In genomic region chr12:84774376-84774775, GRCm38 (mm10) we compare ENCODE assay signal across 9 mouse cellular contexts. TPM values are rescaled to one million over a fixed set of nuclear protein-coding genes. Genes with fewer than 3 reads are reported as not detected.
A peak's percentile ranks its signal among the peaks of the same experiment; 100 is the strongest.
DNase-seq lines count a peak whose midpoint lies in the region; ATAC-seq and TF ChIP-seq lines count a peak whose summit lies in the region.
"Had no signal": no experiment of that assay in that cellular context is flagged by ENCODE, and none has a peak within 500 bp of the region (broad histone marks: within the 10 kb centered on the region; RNA-seq: fewer than 3 reads in every experiment).

No protein-coding gene starts in this region.

- WGBS in intestine, embryonic 14.5 days: 84% methylated on average over 6 of the region's 6 CpGs
- 75% methylated on average over 6 of the region's 6 CpGs for WGBS in intestine, postnatal 0 days
- 87% methylated on average over 6 of the region's 6 CpGs for WGBS in hindbrain, embryonic 14.5 days
- WGBS in midbrain, embryonic 13.5 days: 94% methylated on average over 6 of the region's 6 CpGs

- H3K27ac ChIP-seq in intestine, embryonic 14.5 days (ENCODE audit: low read depth): no peak overlapping the region
- H3K27ac ChIP-seq in intestine, postnatal 0 days (ENCODE audit: low read depth, low read length): no peak overlapping the region
- no peak overlapping the region for H3K27ac ChIP-seq in hindbrain, embryonic 14.5 days
- no peak overlapping the region for H3K27ac ChIP-seq in midbrain, embryonic 13.5 days
- no peak overlapping the region for H3K27ac ChIP-seq in left cerebral cortex, adult 2 months

- H3K9me3 ChIP-seq in intestine, embryonic 14.5 days (ENCODE audit: control insufficient read depth, low read length): no peaks in the 10 kb centered on the region
- H3K9me3 ChIP-seq in intestine, postnatal 0 days (ENCODE audit: control insufficient read depth): no peaks in the 10 kb centered on the region
- no peaks in the 10 kb centered on the region for H3K9me3 ChIP-seq in hindbrain, embryonic 14.5 days (ENCODE audit: control insufficient read depth, low read length)
- no peaks in the 10 kb centered on the region for H3K9me3 ChIP-seq in midbrain, embryonic 13.5 days

- peaks cover 11% of the 10 kb centered on the region for H3K36me3 ChIP-seq in intestine, embryonic 14.5 days (ENCODE audit: control insufficient read depth, insufficient read depth, low read length)
- H3K36me3 ChIP-seq in intestine, postnatal 0 days (ENCODE audit: control insufficient read depth, insufficient read depth): 0 out of 2 replicates have a peak, but pooled peaks cover 8% of the 10 kb centered on the region
- 0 out of 2 replicates have a peak, but pooled peaks cover 5% of the 10 kb centered on the region for H3K36me3 ChIP-seq in hindbrain, embryonic 14.5 days (replicated peaks; ENCODE audit: control insufficient read depth, insufficient read depth)
- H3K36me3 ChIP-seq in midbrain, embryonic 13.5 days: no peaks in the 10 kb centered on the region; the same call in 1 of the 2 replicates

- peaks cover 11% of the 10 kb centered on the region; the same call in 1 of the 2 replicates for H3K4me1 ChIP-seq in intestine, embryonic 14.5 days (replicated peaks; ENCODE audit: control insufficient read depth, insufficient read depth, low read length)
- peaks cover 3% of the 10 kb centered on the region; the same call in 1 of the 2 replicates for H3K4me1 ChIP-seq in intestine, postnatal 0 days (replicated peaks; ENCODE audit: control insufficient read depth, insufficient read depth, low read length)
- peaks cover 30% of the 10 kb centered on the region for H3K4me1 ChIP-seq in hindbrain, embryonic 14.5 days (replicated peaks; ENCODE audit: control insufficient read depth, insufficient read depth, low read length)
- peaks cover 39% of the 10 kb centered on the region for H3K4me1 ChIP-seq in midbrain, embryonic 13.5 days (replicated peaks)

- intact Hi-C loops in left cerebral cortex, adult 2 months (cut with DNase I): no loop called here

- no peak for ATAC-seq in intestine, embryonic 14.5 days (replicated peaks; ENCODE audit: low FRiP score, low TSS enrichment, low read depth)
- ATAC-seq in intestine, postnatal 0 days: no peak
- ATAC-seq in hindbrain, embryonic 14.5 days (ENCODE audit: low FRiP score): no peak
- ATAC-seq in midbrain, embryonic 13.5 days: no peak

- no peak for TF ChIP-seq CTCF in intestine, postnatal 0 days (IDR thresholded peaks at IDR 0.05; ENCODE audit: low read depth)
- TF ChIP-seq CTCF in left cerebral cortex, adult 2 months (IDR thresholded peaks at IDR 0.05): no peak

- no peak for DNase-seq in intestine, embryonic 14.5 days (ENCODE audit: low spot score)
- DNase-seq in adrenal gland, postnatal 36 days: peak; percentile 63 to 73
- no peak for DNase-seq in hindbrain, embryonic 14.5 days (ENCODE audit: low spot score)
- DNase-seq in left cerebral cortex, adult 2 months (ENCODE audit: extremely low spot score in 1 of 2, low spot score in 2 of 2): no peak
- DNase-seq in thymus, postnatal 4 days: no peak
- no peak for DNase-seq in gastrocnemius, postnatal 10 days
- DNase-seq: right cerebral cortex, postnatal 25 days had no signal

- no peak overlapping the region for H3K4me3 ChIP-seq in intestine, embryonic 14.5 days (ENCODE audit: low read depth, low read length)
- no peak overlapping the region for H3K4me3 ChIP-seq in intestine, postnatal 0 days (ENCODE audit: low read depth, low read length)
- no peak overlapping the region for H3K4me3 ChIP-seq in hindbrain, embryonic 14.5 days (replicated peaks; ENCODE audit: low read length)
- peak overlapping the region; percentile 69 for H3K4me3 ChIP-seq in midbrain, embryonic 13.5 days (replicated peaks)
- no peak overlapping the region for H3K4me3 ChIP-seq in left cerebral cortex, adult 2 months

- H3K4me2 ChIP-seq in intestine, embryonic 14.5 days (ENCODE audit: low read length): peak overlapping the region; percentile 75
- no peak overlapping the region for H3K4me2 ChIP-seq in intestine, postnatal 0 days (replicated peaks; ENCODE audit: low read depth)
- peak overlapping the region; percentile 72 for H3K4me2 ChIP-seq in hindbrain, embryonic 14.5 days (replicated peaks)
- H3K4me2 ChIP-seq in midbrain, embryonic 13.5 days (replicated peaks): peak overlapping the region; percentile 67

- no peaks in the 10 kb centered on the region for H3K27me3 ChIP-seq in intestine, embryonic 14.5 days (replicated peaks; ENCODE audit: control insufficient read depth, insufficient read depth, low read length)
- H3K27me3 ChIP-seq in intestine, postnatal 0 days (replicated peaks; ENCODE audit: control insufficient read depth, insufficient read depth, low read length): no peaks in the 10 kb centered on the region
- no peaks in the 10 kb centered on the region for H3K27me3 ChIP-seq in hindbrain, embryonic 14.5 days (ENCODE audit: control insufficient read depth, insufficient read depth, low read length)
- no peaks in the 10 kb centered on the region for H3K27me3 ChIP-seq in midbrain, embryonic 13.5 days

- no peak overlapping the region for H3K9ac ChIP-seq in intestine, embryonic 14.5 days (ENCODE audit: low read length)
- H3K9ac ChIP-seq in intestine, postnatal 0 days (ENCODE audit: low read depth, low read length): no peak overlapping the region
- no peak overlapping the region for H3K9ac ChIP-seq in hindbrain, embryonic 14.5 days
- no peak overlapping the region for H3K9ac ChIP-seq in midbrain, embryonic 13.5 days (replicated peaks)

RNA-seq across cellular contexts. Expression of gene Isca2, which starts 1.3 kb away (rescaled TPM):
- 135 and 143 TPM in 2 replicates for polyA plus RNA-seq in intestine, embryonic 14.5 days (2014; fragmentation: Nextera tagmentation; extraction: Ambion mirVana)
- 104 and 119 TPM in 2 replicates for polyA plus RNA-seq in intestine, postnatal 0 days (2015; fragmentation: Nextera tagmentation; extraction: Ambion mirVana)
- total RNA-seq in adrenal gland, postnatal 36 days (2021): 10 to 100 TPM; 60.9 to 68.7 TPM
- polyA plus RNA-seq in hindbrain, embryonic 14.5 days (2014; fragmentation: Nextera tagmentation; extraction: Ambion mirVana): 127 and 132 TPM in 2 replicates
- 160 and 167 TPM in 2 replicates for polyA plus RNA-seq in midbrain, embryonic 13.5 days (2015; fragmentation: Nextera tagmentation; extraction: Ambion mirVana)
- 10 to 100 TPM; 55.9 to 57.7 TPM for total RNA-seq in left cerebral cortex, adult 2 months (2021)
- total RNA-seq in gastrocnemius, postnatal 10 days (2021): 10 to 100 TPM; 48.4 to 50.9 TPM

RNA-seq across cellular contexts. Expression of gene Npc2, which starts 1.4 kb away (rescaled TPM):
- 61.0 and 66.1 TPM in 2 replicates for polyA plus RNA-seq in intestine, embryonic 14.5 days (2014; fragmentation: Nextera tagmentation; extraction: Ambion mirVana)
- 100 and 107 TPM in 2 replicates for polyA plus RNA-seq in intestine, postnatal 0 days (2015; fragmentation: Nextera tagmentation; extraction: Ambion mirVana)
- total RNA-seq in adrenal gland, postnatal 36 days (2021): 10 to 100 TPM; 82.3 to 91.0 TPM
- polyA plus RNA-seq in hindbrain, embryonic 14.5 days (2014; fragmentation: Nextera tagmentation; extraction: Ambion mirVana): 51.6 and 54.3 TPM in 2 replicates
- 78.8 and 87.8 TPM in 2 replicates for polyA plus RNA-seq in midbrain, embryonic 13.5 days (2015; fragmentation: Nextera tagmentation; extraction: Ambion mirVana)
- total RNA-seq in left cerebral cortex, adult 2 months (2021): 10 to 100 TPM; 25.6 to 26.4 TPM
- total RNA-seq in gastrocnemius, postnatal 10 days (2021): 10 to 100 TPM; 23.5 to 32.7 TPM

Comparison
In these comparisons a context has a peak if more than half of its experiments do, and no peak if none do; other contexts are left out.
1. DNase-seq: peak in adrenal gland, postnatal 36 days (2 of 2); none in intestine, embryonic 14.5 days (single experiment), hindbrain, embryonic 14.5 days (single experiment), left cerebral cortex, adult 2 months (0 of 2), thymus, postnatal 4 days (single experiment) and gastrocnemius, postnatal 10 days (single experiment).